In the genomic region with DNA sequence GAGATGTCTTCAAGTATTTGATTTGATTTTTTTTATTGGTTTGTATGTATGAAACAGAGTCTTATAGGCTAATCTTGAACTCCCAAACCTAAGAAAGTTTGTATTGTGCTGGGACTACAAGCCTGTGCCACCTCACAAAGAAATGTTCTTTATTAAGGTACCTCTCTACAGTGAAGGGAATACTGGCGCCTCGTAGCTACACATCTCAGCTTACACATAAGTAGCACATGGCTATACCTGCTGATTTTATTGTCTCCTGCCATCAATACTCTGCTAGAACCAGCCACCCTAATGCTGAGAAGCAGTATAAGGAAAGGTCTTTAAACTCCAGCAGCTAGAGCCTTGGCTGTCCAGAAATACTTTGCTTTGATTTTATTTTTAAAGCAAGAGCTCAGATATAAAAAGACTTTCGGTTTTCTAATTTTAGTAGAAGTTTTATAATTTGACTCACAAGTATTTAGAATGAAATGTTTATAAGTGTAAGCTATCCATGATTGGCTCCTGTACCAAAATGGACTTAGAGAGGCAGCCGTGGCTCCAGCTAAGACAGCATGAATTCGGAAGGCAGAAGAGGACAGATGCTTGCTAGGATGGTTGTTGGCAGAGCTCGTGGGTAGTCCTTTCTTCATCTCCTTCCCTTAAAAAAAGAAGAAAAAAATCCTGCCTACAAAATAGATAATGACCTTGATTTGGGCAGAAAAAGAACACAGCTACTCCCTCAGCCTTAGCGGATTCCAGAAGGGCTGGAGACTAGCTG, we compare ENCODE assay signal across 30 mouse cellular contexts. TPM values are rescaled to one million over a fixed set of nuclear protein-coding genes. Genes with fewer than 3 reads are reported as not detected.
DNase-seq lines count a peak whose midpoint lies in the region; ATAC-seq lines count a peak whose summit lies in the region.
"Had no signal": no experiment of that assay in that cellular context is flagged by ENCODE, and none has a peak within 500 bp of the region (broad histone marks: within the 10 kb centered on the region; RNA-seq: fewer than 3 reads in every experiment).

No protein-coding gene starts in this region.

- no peaks in the 10 kb centered on the region for H3K36me3 ChIP-seq in limb, embryonic 11.5 days (ENCODE audit: control insufficient read depth, insufficient read depth, low read length)
- no peaks in the 10 kb centered on the region for H3K36me3 ChIP-seq in limb, embryonic 10.5 days
- no peaks in the 10 kb centered on the region for H3K36me3 ChIP-seq in forebrain, embryonic 14.5 days (ENCODE audit: control insufficient read depth, insufficient read depth, low read length)
- H3K36me3 ChIP-seq: embryonic facial prominence, embryonic 13.5 days; forebrain, embryonic 10.5 days; hindbrain, embryonic 13.5 days; limb, embryonic 15.5 days; liver, embryonic 15.5 days; lung, embryonic 15.5 days; midbrain, embryonic 13.5 days; neural tube, embryonic 13.5 days had no signal

- 0 out of 2 replicates have a peak, but pooled peaks have one; percentile 47 for ATAC-seq in limb, embryonic 11.5 days (ENCODE audit: insufficient number of reproducible peaks, low FRiP score, low TSS enrichment, low read depth)
- no peak for ATAC-seq in forebrain, embryonic 14.5 days
- ATAC-seq: forebrain, embryonic 16.5 days; intestine, embryonic 16.5 days; midbrain, embryonic 13.5 days; Patski had no signal

- peak; percentile 20 to 58 for DNase-seq in frontal cortex, postnatal 36 days (ENCODE audit: low spot score in 2 of 2)
- DNase-seq in frontal cortex, postnatal 14 days (ENCODE audit: low spot score in 2 of 2), result no peak
- DNase-seq in limb, embryonic 11.5 days (ENCODE audit: low spot score), result no peak
- DNase-seq in limb, embryonic 10.5 days (ENCODE audit: low spot score), result no peak
- peak; percentile 19 for DNase-seq in forelimb bud, embryonic 11.5 days (ENCODE audit: low read depth, low spot score)
- DNase-seq in telencephalon, adult 2 months (ENCODE audit: low read depth, low spot score), result peak; percentile 65
- DNase-seq in forebrain, embryonic 14.5 days (ENCODE audit: low spot score), result no peak
- DNase-seq: adrenal gland, postnatal 10 days; cerebellum, adult 11 months; cerebellum, adult 9-10 months; heart, postnatal 4 days; kidney, adult 8-10 months; kidney, postnatal 10 days; layer of hippocampus, postnatal 36 days; lung, postnatal 36 days; thymus, adult 2 months; thymus, postnatal 36 days had no signal

- H3K4me1 ChIP-seq in limb, embryonic 11.5 days (ENCODE audit: control insufficient read depth, insufficient read depth, low read length), result peaks cover 20% of the 10 kb centered on the region
- peaks cover 53% of the 10 kb centered on the region for H3K4me1 ChIP-seq in limb, embryonic 10.5 days
- no peaks in the 10 kb centered on the region for H3K4me1 ChIP-seq in forebrain, embryonic 14.5 days (ENCODE audit: control insufficient read depth, insufficient read depth, low read length)

- H3K4me3 ChIP-seq in limb, embryonic 11.5 days (ENCODE audit: low read depth, low read length), result no peak overlapping the region
- no peak overlapping the region for H3K4me3 ChIP-seq in limb, embryonic 10.5 days
- no peak overlapping the region for H3K4me3 ChIP-seq in forebrain, embryonic 14.5 days (ENCODE audit: low read depth, low read length)
- H3K4me3 ChIP-seq: embryonic facial prominence, embryonic 13.5 days; forebrain, embryonic 10.5 days; hindbrain, embryonic 13.5 days; limb, embryonic 15.5 days; liver, embryonic 15.5 days; lung, embryonic 15.5 days; megakaryocyte, embryonic 14.5 days; midbrain, embryonic 13.5 days; neural tube, embryonic 13.5 days had no signal

- H3K9ac ChIP-seq in limb, embryonic 11.5 days (ENCODE audit: low read length), result no peak overlapping the region
- H3K9ac ChIP-seq in forebrain, embryonic 14.5 days (ENCODE audit: low read length), result no peak overlapping the region
- H3K9ac ChIP-seq: embryonic facial prominence, embryonic 13.5 days; hindbrain, embryonic 13.5 days; limb, embryonic 15.5 days; liver, embryonic 15.5 days; lung, embryonic 15.5 days; midbrain, embryonic 13.5 days; neural tube, embryonic 13.5 days had no signal

- H3K9me3 ChIP-seq in limb, embryonic 11.5 days (ENCODE audit: control insufficient read depth, low read length), result no peaks in the 10 kb centered on the region
- no peaks in the 10 kb centered on the region for H3K9me3 ChIP-seq in limb, embryonic 10.5 days (replicated peaks)
- no peaks in the 10 kb centered on the region for H3K9me3 ChIP-seq in forebrain, embryonic 14.5 days (replicated peaks; ENCODE audit: control insufficient read depth, low read length)
- H3K9me3 ChIP-seq: embryonic facial prominence, embryonic 13.5 days; forebrain, embryonic 10.5 days; hindbrain, embryonic 13.5 days; limb, embryonic 15.5 days; liver, embryonic 15.5 days; lung, embryonic 15.5 days; megakaryocyte, embryonic 14.5 days; midbrain, embryonic 13.5 days; neural tube, embryonic 13.5 days had no signal

- H3K27me3 ChIP-seq in limb, embryonic 11.5 days (ENCODE audit: control insufficient read depth, insufficient read depth, low read length), result no peaks in the 10 kb centered on the region
- H3K27me3 ChIP-seq in limb, embryonic 10.5 days (ENCODE audit: low read depth, poor library complexity, severe bottlenecking), result no peaks in the 10 kb centered on the region
- H3K27me3 ChIP-seq in forebrain, embryonic 14.5 days (replicated peaks; ENCODE audit: control insufficient read depth, insufficient read depth, low read length), result no peaks in the 10 kb centered on the region
- H3K27me3 ChIP-seq: embryonic facial prominence, embryonic 13.5 days; hindbrain, embryonic 13.5 days; limb, embryonic 15.5 days; liver, embryonic 15.5 days; lung, embryonic 15.5 days; midbrain, embryonic 13.5 days; neural tube, embryonic 13.5 days; Patski had no signal

- WGBS in limb, embryonic 11.5 days, result 51% methylated on average over 7 of the region's 7 CpGs
- 67% methylated on average over 7 of the region's 7 CpGs for WGBS in limb, embryonic 10.5 days
- 75% methylated on average over 7 of the region's 7 CpGs for whole genome bisulfite sequencing in forebrain, embryonic 14.5 days

- H3K4me2 ChIP-seq in limb, embryonic 11.5 days (ENCODE audit: low read depth, severe bottlenecking), result no peak overlapping the region
- no peak overlapping the region for H3K4me2 ChIP-seq in forebrain, embryonic 14.5 days (ENCODE audit: low read length)
- H3K4me2 ChIP-seq: embryonic facial prominence, embryonic 13.5 days; hindbrain, embryonic 13.5 days; limb, embryonic 15.5 days; liver, embryonic 15.5 days; lung, embryonic 15.5 days; midbrain, embryonic 13.5 days; neural tube, embryonic 13.5 days had no signal

- no peak overlapping the region for H3K27ac ChIP-seq in limb, embryonic 11.5 days (replicated peaks; ENCODE audit: low read depth, low read length)
- H3K27ac ChIP-seq in limb, embryonic 10.5 days, result no peak overlapping the region
- H3K27ac ChIP-seq in forebrain, embryonic 14.5 days (ENCODE audit: low read depth, low read length), result no peak overlapping the region
- H3K27ac ChIP-seq: embryonic facial prominence, embryonic 13.5 days; forebrain, embryonic 10.5 days; hindbrain, embryonic 13.5 days; limb, embryonic 15.5 days; liver, embryonic 15.5 days; lung, embryonic 15.5 days; midbrain, embryonic 13.5 days; neural tube, embryonic 13.5 days; stomach, postnatal 0 days had no signal

RNA-seq across cellular contexts. Expression of gene Rbms1, which starts 48.3 kb away (rescaled TPM):
- 111 and 112 TPM in 2 replicates for polyA plus RNA-seq in limb, embryonic 11.5 days (2014; fragmentation: Nextera tagmentation; extraction: Ambion mirVana)
- polyA plus RNA-seq in limb, embryonic 10.5 days (2016; fragmentation: Nextera tagmentation; extraction: Ambion mirVana), result 118 and 124 TPM in 2 replicates
- 20.0 and 21.6 TPM in 2 replicates for polyA plus RNA-seq in forebrain, embryonic 14.5 days (2014; fragmentation: Nextera tagmentation; extraction: Ambion mirVana)

Comparison
In these comparisons a context has a peak if more than half of its experiments do, and no peak if none do; other contexts are left out.
1. DNase-seq: peak in frontal cortex, postnatal 36 days (2 of 2), forelimb bud, embryonic 11.5 days (single experiment) and telencephalon, adult 2 months (single experiment); none in frontal cortex, postnatal 14 days (0 of 2), limb, embryonic 11.5 days (single experiment), limb, embryonic 10.5 days (single experiment) and forebrain, embryonic 14.5 days (single experiment).